Mouse (Mus musculus): Measurements from ENCODE around the gene Gpatch8. TPM values are rescaled to one million over a fixed set of nuclear protein-coding genes. Genes with fewer than 3 reads are reported as not detected.

Gene Gpatch8
- total and polyA plus RNA-seq, 3 experiments: 11.5 to 24.7 (median 16.6) TPM

- peaks cover 19% of the 10 kb centered on the region for H3K9me3 ChIP-seq (replicated peaks; ENCODE audit: low read length)
- H3K4me2 ChIP-seq (ENCODE audit: insufficient read depth, low read depth, poor library complexity, severe bottlenecking): peak overlapping the region; percentile 81
- H3K9ac ChIP-seq (ENCODE audit: insufficient read depth, low read depth): no peak overlapping the region
- dilution Hi-C loops (cut with MboI; ENCODE audit: extremely low pct_ligation_motif_present, extremely low pct_unique_long_range_greater_than_20kb, low sequenced_read_pairs) (no loop called here), in situ Hi-C loops (cut with MboI; ENCODE audit: low pct_ligation_motif_present, low pct_unique_long_range_greater_than_20kb, low sequenced_read_pairs) (no loop called here)
- DNase-seq (ENCODE audit: extremely low read depth): peak; percentile 41
- no peak overlapping the region for H3K27ac ChIP-seq (ENCODE audit: insufficient read depth, low read depth)
- H3K4me3 ChIP-seq (replicated peaks in 1 of 3; ENCODE audit: low read depth in 2 of 3, low read length in 2 of 3, poor library complexity in 1 of 3): peak overlapping the region in 1 of 3 experiments; percentile 27
- H3K4me1 ChIP-seq (ENCODE audit: control insufficient read depth in 1 of 2, insufficient read depth in 2 of 2): 0 out of 4 replicates have a peak, but pooled peaks cover 0 to 2% of the 10 kb centered on the region in 2 experiments
- no peaks in the 10 kb centered on the region for H3K79me2 ChIP-seq (replicated peaks; ENCODE audit: control insufficient read depth, extremely low read depth, insufficient read depth, poor library complexity, severe bottlenecking)
- TF ChIP-seq MAZ (IDR thresholded peaks at IDR 0.05; ENCODE audit: low read depth, low read length) (peak; percentile 58; the same call in 1 of the 2 replicates), MAX (IDR thresholded peaks at IDR 0.05; ENCODE audit: low read length) (no peak), SIN3A (IDR thresholded peaks at IDR 0.05; ENCODE audit: low read length) (peak; percentile 43; the same call in 1 of the 2 replicates), CHD2 (IDR thresholded peaks at IDR 0.05; ENCODE audit: low read length) (peak; percentile 68; the same call in 1 of the 2 replicates), MXI1 (IDR thresholded peaks at IDR 0.05; ENCODE audit: low read depth, low read length) (no peak), HCFC1 (IDR thresholded peaks at IDR 0.05; ENCODE audit: low read depth, low read length) (peak; percentile 15; the same call in 1 of the 2 replicates), BHLHE40 (IDR thresholded peaks at IDR 0.05; ENCODE audit: low read depth, low read length) (0 out of 2 replicates have a peak, but pooled peaks have one; percentile 13)
- H3K36me3 ChIP-seq (replicated peaks in 1 of 2; ENCODE audit: control insufficient read depth in 1 of 2, insufficient read depth in 1 of 2, low read length in 1 of 2): no peaks in the 10 kb centered on the region
- H3K27me3 ChIP-seq (replicated peaks): peaks cover 22% of the 10 kb centered on the region
Measured at GRCm38 (mm10) chr11:102603496-102603850, 47.3 kb upstream of the Gpatch8 start.

DNA sequence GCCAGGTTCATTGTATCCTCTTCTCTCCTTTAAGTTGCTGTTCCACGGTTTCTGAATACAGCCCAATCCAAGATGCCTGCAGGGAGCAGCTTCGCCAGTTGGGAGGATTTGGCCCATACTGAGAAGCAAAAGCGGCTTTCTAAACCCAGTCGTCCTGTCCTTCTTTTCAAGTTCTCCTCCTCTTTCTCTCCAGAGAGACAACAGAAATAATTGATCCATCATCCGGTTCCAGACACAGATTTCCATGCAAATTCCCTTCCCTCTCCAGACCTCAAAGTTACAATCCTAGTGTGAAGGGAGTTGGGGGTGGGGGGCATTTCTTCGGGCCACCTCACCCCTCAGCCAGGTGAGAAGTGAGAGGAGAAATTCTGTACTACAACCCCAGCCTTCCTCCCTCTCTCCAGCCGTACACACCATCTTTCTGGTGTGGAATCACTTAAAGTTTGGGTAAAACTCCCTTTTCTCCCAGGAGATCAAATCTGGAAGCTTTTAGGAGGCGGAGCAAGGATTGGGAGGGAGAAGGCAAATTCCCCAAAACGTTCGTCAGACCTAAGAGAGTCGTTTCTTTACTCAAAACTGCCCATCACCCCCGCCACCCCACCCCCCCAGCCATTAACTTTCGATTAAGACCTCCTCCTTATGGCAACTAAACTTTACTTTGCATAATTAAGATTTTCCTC is 46.8 kb upstream of the Gpatch8 start:
- no peak overlapping the region for H3K4me3 ChIP-seq (replicated peaks in 1 of 3; ENCODE audit: low read depth in 2 of 3, low read length in 2 of 3, poor library complexity in 1 of 3)
- H3K27ac ChIP-seq (ENCODE audit: insufficient read depth, low read depth): no peak overlapping the region
- no peak for DNase-seq (ENCODE audit: extremely low read depth)
- 0 out of 4 replicates have a peak, but pooled peaks cover 0 to 2% of the 10 kb centered on the region in 2 experiments for H3K4me1 ChIP-seq (ENCODE audit: control insufficient read depth in 1 of 2, insufficient read depth in 2 of 2)
- H3K9me3 ChIP-seq (replicated peaks; ENCODE audit: low read length): peaks cover 19% of the 10 kb centered on the region
- no peak overlapping the region for H3K9ac ChIP-seq (ENCODE audit: insufficient read depth, low read depth)
- no peak for TF ChIP-seq CTCF (conservative IDR thresholded peaks at IDR 0.05 in 1 of 2, IDR thresholded peaks at IDR 0.05 in 1 of 2; ENCODE audit: low read depth in 2 of 2, low read length in 2 of 2)
- TF ChIP-seq ETS1 (conservative IDR thresholded peaks at IDR 0.05; ENCODE audit: low read depth, low read length): no peak
- TF ChIP-seq E2F4 (IDR thresholded peaks at IDR 0.05; ENCODE audit: insufficient replicate concordance, low read depth, low read length): no peak
- no peak for TF ChIP-seq USF1 (IDR thresholded peaks at IDR 0.05; ENCODE audit: low read depth, low read length)
- no peak for TF ChIP-seq NRF1 (IDR thresholded peaks at IDR 0.05; ENCODE audit: low read depth, low read length)
- no peak for TF ChIP-seq CHD1 (IDR thresholded peaks at IDR 0.05; ENCODE audit: low read depth, low read length)
- TF ChIP-seq POLR2A (IDR thresholded peaks at IDR 0.05; ENCODE audit: low read depth, low read length): no peak
- no peak for TF ChIP-seq NELFE (IDR thresholded peaks at IDR 0.05; ENCODE audit: low read depth, low read length)
- no peak for TF ChIP-seq GABPA (IDR thresholded peaks at IDR 0.05; ENCODE audit: insufficient replicate concordance, low read depth, low read length)
- TF ChIP-seq MEF2A (IDR thresholded peaks at IDR 0.05; ENCODE audit: borderline replicate concordance, low read depth, low read length): no peak
- TF ChIP-seq USF2 (conservative IDR thresholded peaks at IDR 0.05; ENCODE audit: low read depth, low read length): no peak
- TF ChIP-seq ZMIZ1 (IDR thresholded peaks at IDR 0.05; ENCODE audit: low read depth, low read length): no peak
- in situ Hi-C loops (cut with MboI; ENCODE audit: low pct_ligation_motif_present, low pct_unique_long_range_greater_than_20kb, low sequenced_read_pairs) (no loop called here), dilution Hi-C loops (cut with MboI; ENCODE audit: extremely low pct_ligation_motif_present, extremely low pct_unique_long_range_greater_than_20kb, low sequenced_read_pairs) (no loop called here)
- H3K27me3 ChIP-seq (replicated peaks): peaks cover 17% of the 10 kb centered on the region
- peak overlapping the region; percentile 81 for H3K4me2 ChIP-seq (ENCODE audit: insufficient read depth, low read depth, poor library complexity, severe bottlenecking)
- H3K36me3 ChIP-seq (replicated peaks in 1 of 2; ENCODE audit: control insufficient read depth in 1 of 2, insufficient read depth in 1 of 2, low read length in 1 of 2): no peaks in the 10 kb centered on the region
- no peaks in the 10 kb centered on the region for H3K79me2 ChIP-seq (replicated peaks; ENCODE audit: control insufficient read depth, extremely low read depth, insufficient read depth, poor library complexity, severe bottlenecking)

All from CH12.LX (cell line).